Mouse (Mus musculus): ENCODE results near the gene Atad3a.
"Not testable (repeated sequence)": the region's sequence is repeated elsewhere in the genome, so short reads cannot be mapped to it uniquely, and the experiment has no call there.

The Atad3a gene

GRCm38 (mm10) chr4:155774971-155775740 is 14.3 kb upstream of the Atad3a start:
- in situ Hi-C loops (cut with MboI, MseI), result no loop called here

DNA sequence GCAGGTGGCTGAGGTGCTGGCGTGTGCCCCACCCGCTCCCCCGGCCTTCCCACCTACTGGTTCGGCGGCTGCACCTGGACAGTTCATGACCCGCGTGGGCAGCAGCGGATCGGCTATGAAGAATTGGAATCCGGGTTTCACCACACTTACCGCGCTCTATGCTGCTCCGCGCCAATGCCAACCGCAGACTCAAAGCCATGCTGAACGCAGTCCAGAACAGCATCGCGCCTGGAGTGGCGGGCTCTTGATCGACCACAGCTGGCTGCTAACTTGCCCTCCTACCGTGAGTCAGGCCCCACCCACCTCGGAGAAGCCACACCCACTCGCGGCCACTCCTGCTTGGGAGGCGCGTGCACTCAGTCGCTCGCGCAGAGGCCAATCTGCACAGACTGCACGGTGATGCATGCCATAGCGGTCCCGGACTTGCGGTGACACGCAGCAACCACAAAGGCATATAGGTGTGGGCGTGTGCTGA is 13.4 kb upstream of the Atad3a start, which contains the start of gene Vwa1:
Gene Vwa1, minus strand, starts transcription at position 419 of the 475 bp plus-strand sequence.
- in situ Hi-C loops (cut with MboI, MseI), result no loop called here

- in situ Hi-C loops (cut with MboI, MseI), result no loop called here
Observed at GRCm38 (mm10) chr4:155773335-155774078, 12.6 kb upstream of the Atad3a start.

DNA sequence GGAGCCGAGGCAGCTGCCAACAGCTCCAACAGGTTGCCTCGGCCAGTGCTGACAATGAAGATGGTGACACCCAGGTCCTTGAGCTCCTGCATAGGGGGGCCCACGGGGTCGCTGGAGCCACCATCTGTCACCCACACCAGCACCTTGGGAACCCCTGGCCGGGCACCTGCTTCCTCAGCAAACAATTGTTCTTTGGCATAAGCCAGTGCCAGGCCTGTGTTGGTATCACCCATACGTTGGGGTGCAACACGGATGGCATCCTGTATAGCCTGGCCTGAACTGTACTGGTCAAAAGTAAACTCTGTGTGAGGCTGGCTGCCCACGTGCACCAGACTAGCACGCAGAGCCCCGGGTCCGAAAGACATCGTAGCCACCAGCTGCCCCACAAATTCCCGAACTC is 11.9 kb upstream of the Atad3a start:
- in situ Hi-C loops (cut with MboI, MseI), result no loop called here

DNA sequence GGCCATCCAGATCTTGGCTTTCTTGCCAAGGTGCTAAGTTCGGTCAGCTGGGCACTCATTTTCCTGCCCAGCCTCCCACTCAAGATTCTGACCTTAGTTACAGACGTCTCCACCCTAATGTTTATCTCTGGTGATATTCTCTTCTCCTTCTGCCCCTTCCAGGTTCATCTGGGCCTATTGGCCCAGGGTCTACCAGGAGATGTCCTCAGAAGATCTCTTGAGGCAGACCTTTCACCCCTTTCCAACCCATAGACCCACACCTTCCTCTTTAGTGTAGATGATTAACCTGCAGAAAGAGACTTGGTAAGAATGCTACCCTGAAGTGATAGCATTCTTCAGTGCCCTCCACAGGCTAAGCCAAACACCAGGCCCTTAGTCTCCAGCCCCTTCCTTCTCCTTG is 10.8 kb upstream of the Atad3a start:
- in situ Hi-C loops (cut with MboI, MseI), result no loop called here

- in situ Hi-C loops (cut with MboI, MseI), result no loop called here
Observed at GRCm38 (mm10) chr4:155770626-155771025, 9.7 kb upstream of the Atad3a start.

- in situ Hi-C loops (cut with MboI, MseI), result no loop called here
Observed at GRCm38 (mm10) chr4:155769880-155770512, 9.1 kb upstream of the Atad3a start.

DNA sequence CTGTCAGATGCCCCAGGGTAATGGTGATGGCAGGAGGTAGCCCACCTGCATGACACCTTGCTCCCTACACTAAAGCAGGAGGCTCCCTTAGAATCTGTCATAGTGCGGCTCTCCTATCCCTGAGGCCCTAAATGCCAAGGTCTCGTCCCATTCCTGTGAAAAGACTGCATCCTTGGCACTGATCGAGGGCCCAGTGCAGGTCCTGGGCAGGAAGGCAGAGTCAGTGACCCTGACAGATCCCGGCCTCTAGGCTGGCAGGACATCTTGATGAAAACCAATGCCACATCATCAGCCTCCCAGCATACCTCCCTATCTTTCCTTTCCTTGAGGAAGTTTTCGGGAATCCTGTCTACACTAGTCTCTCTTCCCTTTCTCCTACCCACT is 8.6 kb upstream of the Atad3a start:
- in situ Hi-C loops (cut with MboI, MseI), result no loop called here

GRCm38 (mm10) chr4:155762357-155762756 is 1.5 kb upstream of the Atad3a start:
- in situ Hi-C loops (cut with MboI, MseI), result no loop called here

DNA sequence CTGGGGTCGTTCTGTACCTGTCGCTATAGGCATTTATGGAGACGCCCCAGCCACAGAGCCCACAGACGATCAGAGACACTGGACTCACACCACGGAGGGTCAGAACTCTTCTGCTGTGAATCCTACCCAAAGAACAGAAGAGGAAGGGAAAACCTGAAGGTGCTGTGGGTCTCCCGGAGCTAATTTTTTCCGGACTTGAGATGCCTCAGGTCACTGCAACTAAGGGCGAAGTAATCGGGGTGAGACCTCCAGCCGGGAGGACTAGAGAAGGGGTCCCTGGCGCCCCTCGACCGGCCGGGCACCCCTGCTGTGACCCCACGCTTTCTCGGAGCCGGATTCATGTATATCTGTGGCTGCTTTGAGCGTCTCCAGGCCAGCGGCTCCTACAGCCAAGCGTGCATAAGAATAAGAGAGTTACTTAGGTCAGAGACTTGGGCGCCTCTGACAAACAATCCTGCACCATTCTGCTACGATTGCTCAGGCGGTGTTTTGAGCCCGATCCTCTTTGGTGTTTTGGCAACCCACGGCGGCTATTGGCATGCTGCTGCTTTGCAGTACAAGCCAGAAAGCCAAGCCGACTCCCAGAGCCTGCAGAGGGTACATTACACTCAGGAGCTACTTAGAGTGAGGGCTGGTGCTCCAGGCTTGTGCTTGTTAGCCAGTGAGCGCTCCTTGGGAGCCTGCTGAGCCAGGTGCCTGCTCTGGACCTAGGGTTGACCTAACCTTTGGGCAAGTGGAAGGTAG is 635 bp upstream of the Atad3a start:
- in situ Hi-C loops (cut with MboI, MseI), result no loop called here

DNA sequence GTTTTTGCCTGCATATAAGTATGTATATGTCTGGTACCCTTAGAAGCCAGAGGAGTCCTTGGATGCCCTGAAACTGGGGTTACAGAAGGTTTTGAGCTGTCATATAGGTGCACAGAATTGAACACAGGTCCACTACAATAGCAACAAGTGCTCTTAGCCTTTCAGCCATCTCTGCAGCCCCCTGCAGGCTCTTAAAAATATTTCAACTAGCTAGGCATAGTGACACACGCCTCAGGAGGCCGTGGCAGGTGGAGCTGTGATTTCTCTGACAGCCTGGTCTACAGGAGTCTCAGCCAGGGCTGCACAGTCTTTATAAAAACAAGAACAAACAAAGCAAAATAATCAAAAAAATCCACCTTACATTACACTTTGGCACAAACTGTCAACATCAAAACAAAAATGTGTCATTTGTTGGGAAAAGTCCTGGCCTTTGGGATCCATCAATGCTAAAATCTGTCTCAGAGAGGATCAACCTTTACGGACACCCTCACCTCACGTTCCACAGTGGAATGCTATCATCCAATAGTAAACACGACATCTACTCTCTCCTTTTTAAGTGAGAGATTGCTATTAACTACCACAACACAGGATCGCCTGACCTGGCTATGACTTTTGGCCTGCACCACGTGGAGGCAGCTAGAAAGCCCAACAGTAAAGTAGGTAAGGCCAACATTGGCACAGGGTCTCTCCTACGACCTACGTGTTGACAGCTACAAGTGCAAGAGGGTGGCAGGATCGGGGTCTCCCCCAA is 856 bp downstream of the Atad3a start:
- in situ Hi-C loops (cut with MboI, MseI), result no loop called here

DNA sequence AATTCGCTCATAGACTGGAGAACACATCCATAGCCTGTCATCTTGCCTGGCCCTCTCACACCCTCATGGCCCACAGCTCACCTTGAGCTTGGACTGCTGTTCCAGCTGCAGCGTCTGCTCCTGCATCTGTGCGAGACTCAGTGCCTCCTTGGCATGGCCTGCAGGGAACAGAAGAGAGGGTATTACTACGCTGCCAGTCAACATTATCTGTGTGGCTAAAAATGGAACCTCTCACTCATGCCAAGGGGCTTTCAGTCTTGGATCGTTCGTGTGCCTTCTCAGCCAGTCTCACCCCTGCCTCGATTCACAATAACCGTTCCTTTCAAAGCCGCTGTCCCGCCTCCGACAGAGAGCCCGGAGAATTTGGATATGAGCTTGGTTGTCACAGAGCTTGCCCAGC is 3.9 kb downstream of the Atad3a start:
- in situ Hi-C loops (cut with MboI, MseI), result no loop called here

- in situ Hi-C loops (cut with MboI, MseI), result no loop called here
Observed at GRCm38 (mm10) chr4:155746575-155747490, 14.1 kb downstream of the Atad3a start.

DNA sequence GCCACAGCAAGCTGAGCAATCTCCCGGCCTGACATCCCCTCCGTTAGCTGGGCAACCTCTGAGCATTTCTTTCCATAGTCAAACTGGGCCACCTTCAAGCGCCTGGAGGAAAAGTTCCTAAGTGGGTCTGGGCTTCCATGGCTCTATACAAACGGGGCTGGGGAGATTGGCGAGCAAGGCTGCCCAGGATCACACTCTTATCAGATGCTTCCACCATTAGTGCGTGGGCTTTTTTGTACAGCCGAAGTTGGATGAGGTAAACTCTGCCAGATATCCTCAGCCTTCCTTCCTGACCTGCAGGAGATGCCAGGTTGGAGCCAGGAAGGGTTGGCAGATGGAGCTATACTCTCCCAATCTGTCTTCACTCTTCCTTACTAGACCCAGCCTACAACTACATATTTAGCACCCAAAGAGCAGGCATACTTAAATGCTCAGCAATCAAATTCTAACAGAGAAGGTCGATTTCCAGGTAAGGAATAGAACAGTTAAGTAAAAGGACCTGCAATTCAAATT is 14.8 kb downstream of the Atad3a start:
- in situ Hi-C loops (cut with MboI, MseI), result no loop called here

- in situ Hi-C loops (cut with MboI, MseI), result no loop called here
Observed at GRCm38 (mm10) chr4:155745136-155745535, 15.8 kb downstream of the Atad3a start.

DNA sequence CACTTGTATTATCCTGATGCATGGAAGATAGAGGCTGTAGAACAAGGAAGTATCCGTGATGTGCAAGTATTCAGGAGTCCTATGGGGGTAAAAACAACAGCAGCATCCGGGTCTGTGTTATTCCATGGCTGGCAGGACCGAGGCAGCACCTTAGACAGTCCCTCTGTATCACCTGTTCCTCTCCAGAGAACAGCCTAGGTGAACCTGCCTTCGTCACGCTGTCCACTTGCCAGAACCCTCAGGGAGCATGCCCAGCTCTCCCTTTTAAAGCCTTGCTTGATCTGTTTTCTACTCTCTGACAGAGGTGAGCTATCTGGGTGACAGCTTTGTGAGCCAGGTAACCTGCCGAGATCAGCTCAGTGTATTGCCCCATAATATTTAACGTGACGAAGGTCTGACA is 16.4 kb downstream of the Atad3a start:
- in situ Hi-C loops (cut with MboI, MseI), result no loop called here

GRCm38 (mm10) chr4:155742684-155743083 is 18.2 kb downstream of the Atad3a start:
- in situ Hi-C loops (cut with MboI, MseI), result no loop called here

- in situ Hi-C loops (cut with MboI, MseI), result not testable (repeated sequence)
Observed at GRCm38 (mm10) chr4:155740681-155741080, 20.2 kb downstream of the Atad3a start.
